Mouse (Mus musculus) embryonic fibroblast, embryonic 13.5 days (primary cell): ENCODE results near the gene Rftn1.

Experiments used
- CTCF ChIP-seq: IDR thresholded peaks from 2 replicates; pipeline ENCODE4 v1.5.1; 2011; ENCODE audit warnings: mild to moderate bottlenecking, control low read depth, low read length, moderate library complexity, borderline replicate concordance; ENCODE audit not compliant: insufficient read depth
- POLR2A ChIP-seq: IDR thresholded peaks from 2 replicates; pipeline ENCODE4 v1.6.1; 2011; ENCODE audit warnings: low read depth, mild to moderate bottlenecking, control low read depth, low read length, moderate library complexity

DNA sequence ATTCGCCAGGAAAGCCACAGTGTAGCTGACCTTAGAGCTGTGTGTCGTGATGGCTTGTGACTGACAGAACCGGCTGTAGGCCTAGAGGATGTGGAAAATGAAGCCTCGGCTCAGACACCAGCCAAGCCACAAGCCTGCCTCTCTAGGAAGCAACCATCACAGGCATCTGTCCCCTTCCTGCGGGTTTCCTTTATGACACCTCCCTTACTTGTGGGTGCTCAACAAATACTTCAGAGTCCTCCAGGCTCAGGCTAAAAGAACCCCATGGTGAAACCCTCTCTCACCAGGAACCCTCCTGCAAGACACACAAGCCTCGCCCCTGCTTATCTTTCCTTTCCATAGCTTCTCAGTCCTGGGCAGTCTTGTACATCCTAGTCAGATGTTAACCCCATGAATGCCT lies 31.9 kb downstream of the Rftn1 start:
- TF ChIP-seq CTCF (no peak), POLR2A (no peak)
